Mouse (Mus musculus): ENCODE results near the gene Smim24. TPM values are rescaled to one million over a fixed set of nuclear protein-coding genes. Genes with fewer than 3 reads are reported as not detected.

Gene Smim24
- polyA plus RNA-seq, 1 experiment from 2014 or later: 2.7 TPM

DNA sequence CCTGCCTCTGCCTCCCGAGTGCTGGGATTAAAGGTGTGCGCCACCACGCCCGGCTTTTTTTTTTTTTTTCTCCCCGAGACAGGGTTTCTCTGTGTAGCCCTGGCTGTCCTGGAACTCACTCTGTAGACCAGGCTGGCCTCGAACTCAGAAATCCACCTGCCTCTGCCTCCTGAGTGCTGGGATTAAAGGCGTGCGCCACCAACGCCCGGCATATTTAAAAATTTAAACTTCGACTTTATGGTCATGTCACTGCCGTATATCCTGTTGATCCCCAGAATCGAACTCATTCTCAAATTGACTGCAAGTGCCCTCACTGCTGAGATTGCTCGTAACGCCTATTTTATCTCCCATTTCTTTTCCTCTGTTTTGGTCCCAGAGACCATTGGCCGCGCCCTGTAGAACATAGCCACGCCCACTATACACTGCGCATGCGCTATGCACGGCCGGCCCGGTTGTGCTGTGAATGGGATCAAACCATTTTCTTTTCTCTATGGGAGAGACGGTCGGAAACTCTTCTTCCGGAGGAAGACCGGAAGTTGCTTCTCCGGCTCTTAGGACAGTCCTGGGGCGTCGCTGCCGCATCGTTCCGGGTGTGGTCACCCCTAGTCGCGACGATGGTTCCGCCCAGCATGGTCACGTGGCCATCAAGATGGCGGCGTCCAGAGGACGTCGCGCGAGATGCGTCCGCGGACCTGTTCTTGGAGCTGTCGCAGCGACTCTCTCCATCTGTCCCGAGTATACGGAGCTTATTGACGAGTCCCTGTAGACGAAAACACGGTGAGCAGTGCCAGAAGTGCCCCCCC lies 8.8 kb upstream of the Smim24 start, which contains the start of the genes Dohh and Gm48551:
Gene Dohh, plus strand, starts transcription at position 627 of the 803 bp plus-strand sequence.
Gene Gm48551, plus strand, starts transcription at position 665 of the 803 bp plus-strand sequence.
- no peaks in the 10 kb centered on the region for H3K9me3 ChIP-seq (ENCODE audit: control insufficient read depth, low read length)
- peak within 1 kb of the TSS; percentile 96 for H3K4me3 ChIP-seq (ENCODE audit: low read depth, low read length)
- ATAC-seq (ENCODE audit: low FRiP score): peak; percentile 94
- H3K9ac ChIP-seq (ENCODE audit: low read depth, low read length): peak within 1 kb of the TSS; percentile 85
- peak within 1 kb of the TSS; percentile 72; the same call in 1 of the 2 replicates for H3K27ac ChIP-seq (ENCODE audit: low read depth, low read length)
- H3K27me3 ChIP-seq (ENCODE audit: control insufficient read depth, insufficient read depth, low read length): no peaks in the 10 kb centered on the region
- peak; percentile 99 for DNase-seq (ENCODE audit: low spot score)
- H3K4me2 ChIP-seq (replicated peaks; ENCODE audit: low read depth, low read length): peak within 1 kb of the TSS; percentile 91
- WGBS: 5% methylated on average over 51 of the region's 54 CpGs
- H3K36me3 ChIP-seq (ENCODE audit: control insufficient read depth, insufficient read depth, low read length): peaks cover 4% of the 10 kb centered on the region; the same call in 1 of the 2 replicates
- peaks cover 10% of the 10 kb centered on the region; the same call in 1 of the 2 replicates for H3K4me1 ChIP-seq (replicated peaks; ENCODE audit: control insufficient read depth, insufficient read depth, low read length)

DNA sequence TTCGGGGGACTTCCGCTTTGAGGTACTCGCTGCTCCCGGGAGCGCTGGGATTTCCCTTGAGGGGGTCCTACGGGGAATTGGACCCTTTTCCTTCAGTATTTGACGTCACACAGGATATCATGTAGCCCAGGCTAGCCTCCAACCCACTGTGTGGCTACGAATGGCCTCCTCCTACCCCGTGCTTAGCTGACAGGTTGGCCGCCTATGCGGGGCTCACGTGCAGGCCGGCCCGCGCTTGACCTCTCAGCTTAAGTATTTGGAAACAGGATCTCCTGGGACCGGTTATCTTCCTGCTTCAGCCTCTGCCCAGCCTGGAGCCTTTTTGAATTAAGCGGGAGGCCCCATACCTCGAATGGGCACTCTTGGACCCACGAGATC lies 8.3 kb upstream of the Smim24 start:
- ATAC-seq (ENCODE audit: low FRiP score) (peak; percentile 36), DNase-seq (ENCODE audit: low spot score) (no peak)
- Histone ChIP-seq H3K9me3 (ENCODE audit: control insufficient read depth, low read length) (no peaks in the 10 kb centered on the region), H3K27ac (ENCODE audit: low read depth, low read length) (peak overlapping the region; percentile 72; the same call in 1 of the 2 replicates), H3K9ac (ENCODE audit: low read depth, low read length) (peak overlapping the region; percentile 85), H3K4me1 (replicated peaks; ENCODE audit: control insufficient read depth, insufficient read depth, low read length) (peaks cover 8% of the 10 kb centered on the region; the same call in 1 of the 2 replicates), H3K4me3 (ENCODE audit: low read depth, low read length) (peak overlapping the region; percentile 96), H3K4me2 (replicated peaks; ENCODE audit: low read depth, low read length) (peak overlapping the region; percentile 91), H3K36me3 (ENCODE audit: control insufficient read depth, insufficient read depth, low read length) (peaks cover 4% of the 10 kb centered on the region; the same call in 1 of the 2 replicates), H3K27me3 (ENCODE audit: control insufficient read depth, insufficient read depth, low read length) (no peaks in the 10 kb centered on the region)
- WGBS: 1% methylated on average over 19 of the region's 19 CpGs

DNA sequence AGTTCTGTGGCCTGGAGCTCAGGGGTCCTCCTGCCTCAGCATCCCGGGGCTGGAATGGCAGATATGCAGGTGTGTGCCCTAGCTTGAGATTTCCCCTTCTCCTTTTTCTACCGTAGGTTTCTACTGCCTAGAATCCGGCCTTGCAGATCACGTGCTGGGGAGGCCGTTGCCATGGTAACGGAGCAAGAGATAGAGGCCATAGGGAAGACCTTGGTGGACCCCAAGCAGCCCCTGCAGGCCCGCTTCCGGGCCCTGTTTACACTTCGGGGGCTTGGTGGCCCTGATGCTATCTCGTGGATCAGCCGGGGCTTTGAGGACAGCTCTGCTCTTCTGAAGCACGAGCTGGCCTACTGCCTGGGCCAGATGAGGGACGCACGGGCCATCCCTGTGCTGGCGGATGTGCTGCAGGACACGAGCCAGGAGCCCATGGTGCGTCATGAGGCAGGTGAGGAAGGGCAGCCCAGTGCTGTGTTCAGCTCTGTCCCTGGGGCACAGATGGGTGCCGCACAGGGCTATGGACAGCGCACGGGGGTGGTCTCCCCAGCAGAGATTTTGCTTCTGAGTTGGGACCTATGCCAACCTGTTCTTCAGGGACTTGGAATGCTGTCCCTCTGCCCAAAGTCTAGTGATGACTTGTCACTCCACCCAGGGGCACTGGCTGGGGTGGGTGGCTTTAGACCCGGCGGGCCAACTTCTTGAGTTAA lies 7.1 kb upstream of the Smim24 start:
- H3K9ac ChIP-seq (ENCODE audit: low read depth, low read length): no peak overlapping the region
- no peak for ATAC-seq (ENCODE audit: low FRiP score)
- peaks cover 8% of the 10 kb centered on the region; the same call in 1 of the 2 replicates for H3K4me1 ChIP-seq (replicated peaks; ENCODE audit: control insufficient read depth, insufficient read depth, low read length)
- H3K36me3 ChIP-seq (ENCODE audit: control insufficient read depth, insufficient read depth, low read length): peaks cover 4% of the 10 kb centered on the region; the same call in 1 of the 2 replicates
- WGBS: 84% methylated on average over 22 of the region's 22 CpGs
- H3K9me3 ChIP-seq (ENCODE audit: control insufficient read depth, low read length): no peaks in the 10 kb centered on the region
- H3K4me2 ChIP-seq (replicated peaks; ENCODE audit: low read depth, low read length): no peak overlapping the region; the same call in 1 of the 2 replicates
- no peaks in the 10 kb centered on the region for H3K27me3 ChIP-seq (ENCODE audit: control insufficient read depth, insufficient read depth, low read length)
- H3K4me3 ChIP-seq (ENCODE audit: low read depth, low read length): no peak overlapping the region; the same call in 1 of the 2 replicates
- no peak overlapping the region for H3K27ac ChIP-seq (ENCODE audit: low read depth, low read length)
- DNase-seq (ENCODE audit: low spot score): no peak

DNA sequence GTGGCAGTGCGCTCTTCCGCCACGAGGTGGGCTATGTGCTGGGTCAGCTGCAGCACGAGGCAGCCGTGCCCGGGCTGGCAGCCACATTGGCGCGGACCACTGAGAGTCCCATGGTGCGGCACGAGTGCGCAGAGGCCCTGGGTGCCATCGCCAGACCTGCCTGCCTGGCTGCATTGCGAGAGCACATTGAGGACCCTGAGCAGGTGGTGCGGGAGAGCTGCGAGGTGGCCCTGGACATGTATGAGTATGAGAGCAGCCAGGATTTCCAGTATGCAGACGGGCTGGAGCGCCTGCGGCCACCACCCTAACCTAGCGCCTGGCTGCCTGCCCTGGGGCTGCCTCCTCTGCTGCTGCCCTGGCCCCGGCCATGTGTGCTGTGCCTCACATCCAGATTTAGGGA lies 5.1 kb upstream of the Smim24 start:
- H3K4me2 ChIP-seq (replicated peaks; ENCODE audit: low read depth, low read length): no peak overlapping the region
- no peaks in the 10 kb centered on the region for H3K27me3 ChIP-seq (ENCODE audit: control insufficient read depth, insufficient read depth, low read length)
- 96% methylated on average over 20 of the region's 20 CpGs for WGBS
- no peak overlapping the region for H3K4me3 ChIP-seq (ENCODE audit: low read depth, low read length)
- H3K9me3 ChIP-seq (ENCODE audit: control insufficient read depth, low read length): no peaks in the 10 kb centered on the region
- no peak for ATAC-seq (ENCODE audit: low FRiP score)
- peaks cover 4% of the 10 kb centered on the region; the same call in 1 of the 2 replicates for H3K36me3 ChIP-seq (ENCODE audit: control insufficient read depth, insufficient read depth, low read length)
- H3K9ac ChIP-seq (ENCODE audit: low read depth, low read length): no peak overlapping the region
- no peak for DNase-seq (ENCODE audit: low spot score)
- H3K27ac ChIP-seq (ENCODE audit: low read depth, low read length): no peak overlapping the region
- H3K4me1 ChIP-seq (replicated peaks; ENCODE audit: control insufficient read depth, insufficient read depth, low read length): peaks cover 8% of the 10 kb centered on the region; the same call in 1 of the 2 replicates

DNA sequence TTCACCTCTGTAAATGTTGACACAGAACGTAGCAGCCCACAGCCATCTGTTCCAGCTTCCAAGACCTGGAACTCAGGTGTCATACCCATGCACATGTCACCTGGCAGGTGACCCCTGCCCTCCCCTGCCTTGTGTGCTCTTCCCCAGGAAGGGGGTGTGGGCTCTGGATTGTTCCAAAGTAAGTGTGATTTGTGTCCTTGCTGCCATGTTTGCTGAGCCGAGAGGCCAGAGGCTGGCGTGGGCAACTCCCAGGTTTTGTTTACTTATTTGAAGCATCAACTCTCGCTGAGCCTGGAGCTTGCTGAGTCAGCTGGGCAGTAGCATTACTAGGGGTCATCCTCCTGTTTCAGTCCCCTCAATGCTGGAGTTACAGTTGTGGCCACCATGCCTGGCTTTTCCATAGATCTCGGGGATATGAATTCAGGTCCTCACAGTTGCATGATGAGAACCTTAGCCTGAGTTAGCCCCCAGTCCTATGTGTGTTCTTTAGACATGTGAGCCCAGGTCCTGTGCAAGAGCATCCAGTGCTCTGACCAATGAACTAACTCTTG lies 4.3 kb upstream of the Smim24 start, which contains the start of gene Gm48552:
Gene Gm48552, plus strand, starts transcription at position 501 of the 551 bp plus-strand sequence.
- no peak for DNase-seq (ENCODE audit: low spot score)
- ATAC-seq (ENCODE audit: low FRiP score): no peak
- Histone ChIP-seq H3K27me3 (ENCODE audit: control insufficient read depth, insufficient read depth, low read length) (no peaks in the 10 kb centered on the region), H3K4me3 (ENCODE audit: low read depth, low read length) (no peak within 1 kb of the TSS), H3K9me3 (ENCODE audit: control insufficient read depth, low read length) (no peaks in the 10 kb centered on the region), H3K4me1 (replicated peaks; ENCODE audit: control insufficient read depth, insufficient read depth, low read length) (peaks cover 10% of the 10 kb centered on the region; the same call in 1 of the 2 replicates), H3K9ac (ENCODE audit: low read depth, low read length) (no peak within 1 kb of the TSS), H3K4me2 (replicated peaks; ENCODE audit: low read depth, low read length) (no peak within 1 kb of the TSS), H3K36me3 (ENCODE audit: control insufficient read depth, insufficient read depth, low read length) (peaks cover 4% of the 10 kb centered on the region; the same call in 1 of the 2 replicates), H3K27ac (ENCODE audit: low read depth, low read length) (no peak within 1 kb of the TSS)
- WGBS: 90% methylated on average over 5 of the region's 5 CpGs

DNA sequence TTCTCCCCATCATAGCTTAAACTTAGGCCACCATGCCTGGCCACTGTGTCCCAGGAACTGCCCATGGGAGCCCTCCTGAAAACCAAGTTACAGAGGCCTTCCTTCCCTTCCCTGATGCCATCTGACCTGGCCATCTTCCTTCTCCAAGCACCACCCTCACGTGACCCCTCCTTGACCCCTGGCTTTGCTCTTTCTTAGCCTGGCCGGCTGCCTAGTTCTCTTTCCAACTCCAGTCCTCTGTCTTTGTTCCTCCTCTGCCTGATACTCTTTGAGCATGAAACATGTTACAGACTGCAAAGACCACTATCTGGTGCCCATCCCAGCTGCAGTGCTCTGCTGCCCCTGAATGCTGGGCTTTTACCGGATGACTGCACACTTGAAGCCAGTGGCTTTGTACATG lies 3.5 kb upstream of the Smim24 start:
- H3K9ac ChIP-seq (ENCODE audit: low read depth, low read length): no peak overlapping the region
- no peaks in the 10 kb centered on the region for H3K27me3 ChIP-seq (ENCODE audit: control insufficient read depth, insufficient read depth, low read length)
- no peaks in the 10 kb centered on the region for H3K9me3 ChIP-seq (ENCODE audit: control insufficient read depth, low read length)
- H3K4me2 ChIP-seq (replicated peaks; ENCODE audit: low read depth, low read length): no peak overlapping the region
- peaks cover 4% of the 10 kb centered on the region; the same call in 1 of the 2 replicates for H3K36me3 ChIP-seq (ENCODE audit: control insufficient read depth, insufficient read depth, low read length)
- H3K4me3 ChIP-seq (ENCODE audit: low read depth, low read length): no peak overlapping the region
- 42% methylated on average over 3 of the region's 3 CpGs for WGBS
- no peak for DNase-seq (ENCODE audit: low spot score)
- peaks cover 10% of the 10 kb centered on the region; the same call in 1 of the 2 replicates for H3K4me1 ChIP-seq (replicated peaks; ENCODE audit: control insufficient read depth, insufficient read depth, low read length)
- H3K27ac ChIP-seq (ENCODE audit: low read depth, low read length): no peak overlapping the region
- ATAC-seq (ENCODE audit: low FRiP score): no peak

DNA sequence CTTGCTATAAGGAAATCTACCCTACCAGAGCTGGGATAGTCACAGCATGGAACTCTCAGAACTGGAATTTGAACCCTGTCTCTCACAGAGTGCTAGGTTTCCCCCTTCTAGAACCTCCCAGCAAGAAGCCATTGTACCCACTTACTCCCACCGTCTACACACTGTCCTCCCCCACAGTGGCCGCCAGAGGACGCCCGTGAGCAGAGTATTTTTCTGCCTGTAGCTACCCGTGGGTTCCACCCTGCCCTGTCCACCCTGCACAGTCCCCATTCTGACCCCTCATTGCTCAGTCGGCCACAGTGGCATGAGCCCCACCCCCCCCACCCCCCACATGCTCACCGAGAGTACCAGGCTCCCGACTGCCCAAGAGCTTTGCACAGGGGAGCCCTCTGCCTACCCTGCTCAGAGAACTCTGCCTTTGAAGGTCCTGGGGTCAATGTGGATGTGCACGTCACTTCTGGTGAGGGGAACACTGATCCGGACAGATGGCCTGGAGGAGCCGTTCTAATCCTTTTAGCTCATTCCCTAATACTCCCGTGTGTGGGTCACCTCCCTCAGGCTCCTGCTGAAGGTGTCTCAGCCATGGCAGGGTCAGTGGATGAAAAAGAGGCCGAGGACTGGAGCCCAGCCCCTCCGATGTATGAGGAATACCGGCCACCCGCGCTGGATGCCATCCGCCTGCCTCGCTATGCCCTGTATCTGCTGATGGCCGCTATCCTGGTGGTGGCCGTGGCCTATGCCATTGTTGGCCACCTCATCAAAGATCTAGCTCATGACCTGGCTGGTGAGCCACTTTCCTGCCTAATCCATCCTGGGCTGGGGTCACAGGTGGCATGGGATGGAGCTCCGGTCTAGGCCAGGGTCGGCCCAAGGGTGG lies 2.8 kb upstream of the Smim24 start:
- Histone ChIP-seq H3K4me3 (ENCODE audit: low read depth, low read length) (no peak overlapping the region), H3K9ac (ENCODE audit: low read depth, low read length) (no peak overlapping the region), H3K4me1 (replicated peaks; ENCODE audit: control insufficient read depth, insufficient read depth, low read length) (peaks cover 7% of the 10 kb centered on the region; the same call in 1 of the 2 replicates), H3K27ac (ENCODE audit: low read depth, low read length) (no peak overlapping the region), H3K9me3 (ENCODE audit: control insufficient read depth, low read length) (no peaks in the 10 kb centered on the region), H3K36me3 (ENCODE audit: control insufficient read depth, insufficient read depth, low read length) (peaks cover 4% of the 10 kb centered on the region; the same call in 1 of the 2 replicates), H3K4me2 (replicated peaks; ENCODE audit: low read depth, low read length) (no peak overlapping the region), H3K27me3 (ENCODE audit: control insufficient read depth, insufficient read depth, low read length) (no peaks in the 10 kb centered on the region)
- WGBS: 62% methylated on average over 23 of the region's 23 CpGs
- ATAC-seq (ENCODE audit: low FRiP score) (peak; percentile 31; the same call in 1 of the 2 replicates), DNase-seq (ENCODE audit: low spot score) (peak; percentile 81)

DNA sequence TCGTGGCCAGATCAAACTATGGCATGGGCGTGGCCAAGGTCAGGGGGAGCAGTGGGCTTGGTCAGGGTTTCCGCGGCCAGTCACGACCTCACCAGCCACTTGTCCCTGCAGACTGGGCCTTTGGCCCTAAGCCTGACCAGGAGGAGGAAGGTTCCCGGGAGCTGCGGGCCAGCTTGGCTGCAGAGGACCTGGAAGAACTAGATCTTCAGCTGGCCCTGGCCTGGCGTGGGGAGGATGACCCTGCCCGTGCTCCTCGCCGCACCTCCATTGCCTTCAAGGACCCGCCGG lies 2.2 kb upstream of the Smim24 start:
- Histone ChIP-seq H3K9me3 (ENCODE audit: control insufficient read depth, low read length) (no peaks in the 10 kb centered on the region), H3K4me1 (replicated peaks; ENCODE audit: control insufficient read depth, insufficient read depth, low read length) (peaks cover 2% of the 10 kb centered on the region; the same call in 1 of the 2 replicates), H3K4me2 (replicated peaks; ENCODE audit: low read depth, low read length) (no peak overlapping the region), H3K36me3 (ENCODE audit: control insufficient read depth, insufficient read depth, low read length) (peaks cover 4% of the 10 kb centered on the region; the same call in 1 of the 2 replicates), H3K27me3 (ENCODE audit: control insufficient read depth, insufficient read depth, low read length) (no peaks in the 10 kb centered on the region), H3K27ac (ENCODE audit: low read depth, low read length) (no peak overlapping the region), H3K9ac (ENCODE audit: low read depth, low read length) (no peak overlapping the region), H3K4me3 (ENCODE audit: low read depth, low read length) (no peak overlapping the region)
- DNase-seq (ENCODE audit: low spot score) (no peak), ATAC-seq (ENCODE audit: low FRiP score) (no peak)
- WGBS: 92% methylated on average over 13 of the region's 13 CpGs

All from hindbrain, embryonic 11.5 days (tissue).